Mouse (Mus musculus): ENCODE data around the gene Cdc6. TPM values are rescaled to one million over a fixed set of nuclear protein-coding genes. Genes with fewer than 3 reads are reported as not detected.

The Cdc6 gene
- polyA plus RNA-seq, 1 experiment from 2014 or later, result 12.3 TPM

- Histone ChIP-seq H3K4me1 (replicated peaks; ENCODE audit: insufficient read depth, low read length) (peaks cover 65% of the 10 kb centered on the region), H3K36me3 (ENCODE audit: insufficient read depth, low read length) (peaks cover 7% of the 10 kb centered on the region; the same call in 1 of the 2 replicates), H3K9ac (ENCODE audit: low read depth, low read length) (peak overlapping the region; percentile 35; the same call in 1 of the 2 replicates), H3K27ac (peak overlapping the region; percentile 76), H3K27me3 (ENCODE audit: insufficient read depth, low read length) (no peaks in the 10 kb centered on the region), H3K9me3 (replicated peaks; ENCODE audit: low read length) (no peaks in the 10 kb centered on the region), H3K4me2 (ENCODE audit: low read length) (peak overlapping the region; percentile 43), H3K4me3 (replicated peaks; ENCODE audit: low read depth, low read length) (no peak overlapping the region)
- 23% methylated on average over 17 of the region's 17 CpGs for WGBS
- no peak for ATAC-seq (replicated peaks; ENCODE audit: low FRiP score, low read depth)
- no peak for DNase-seq (ENCODE audit: low spot score)
- TF ChIP-seq CTCF (IDR thresholded peaks at IDR 0.05; ENCODE audit: low read depth), result no peak
Measured at GRCm38 (mm10) chr11:98954801-98955706, 47.5 kb downstream of the Cdc6 start.

DNA sequence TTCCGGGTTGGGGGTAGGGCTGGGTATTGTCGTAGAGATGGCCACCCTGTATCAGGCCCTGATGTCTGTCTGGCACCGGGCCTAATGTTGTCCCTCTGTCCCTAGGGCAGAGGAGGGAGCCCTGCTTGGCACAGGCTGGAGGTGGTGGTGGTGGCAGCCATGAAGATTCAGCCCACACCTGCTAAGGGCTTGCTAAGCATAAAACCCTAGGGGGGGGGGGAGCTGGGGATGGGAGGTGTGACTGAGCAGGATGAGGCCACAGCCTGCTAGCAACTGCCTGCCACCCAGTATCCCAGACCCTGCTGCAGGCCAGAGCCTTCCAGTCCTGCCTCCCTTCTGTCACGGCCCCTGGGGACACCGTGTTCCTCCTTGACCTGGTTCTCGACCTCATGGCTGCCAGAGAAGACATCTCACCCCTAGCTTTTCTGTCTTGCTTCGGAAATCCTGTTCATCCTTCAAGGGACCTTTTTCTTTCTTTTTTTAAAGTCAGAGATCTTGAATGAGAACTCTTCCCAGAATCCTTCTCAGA is 48.2 kb downstream of the Cdc6 start:
- H3K4me2 ChIP-seq (ENCODE audit: low read length), result no peak overlapping the region; the same call in 1 of the 2 replicates
- peak overlapping the region; percentile 76; the same call in 1 of the 2 replicates for H3K27ac ChIP-seq
- no peaks in the 10 kb centered on the region for H3K27me3 ChIP-seq (ENCODE audit: insufficient read depth, low read length)
- WGBS, result 32% methylated on average over 7 of the region's 7 CpGs
- no peak overlapping the region for H3K4me3 ChIP-seq (replicated peaks; ENCODE audit: low read depth, low read length)
- H3K9ac ChIP-seq (ENCODE audit: low read depth, low read length), result no peak overlapping the region
- TF ChIP-seq CTCF (IDR thresholded peaks at IDR 0.05; ENCODE audit: low read depth), result no peak
- H3K4me1 ChIP-seq (replicated peaks; ENCODE audit: insufficient read depth, low read length), result peaks cover 58% of the 10 kb centered on the region
- DNase-seq (ENCODE audit: low spot score) (no peak), ATAC-seq (replicated peaks; ENCODE audit: low FRiP score, low read depth) (no peak)
- peaks cover 1% of the 10 kb centered on the region; the same call in 1 of the 2 replicates for H3K36me3 ChIP-seq (ENCODE audit: insufficient read depth, low read length)
- H3K9me3 ChIP-seq (replicated peaks; ENCODE audit: low read length), result no peaks in the 10 kb centered on the region

DNA sequence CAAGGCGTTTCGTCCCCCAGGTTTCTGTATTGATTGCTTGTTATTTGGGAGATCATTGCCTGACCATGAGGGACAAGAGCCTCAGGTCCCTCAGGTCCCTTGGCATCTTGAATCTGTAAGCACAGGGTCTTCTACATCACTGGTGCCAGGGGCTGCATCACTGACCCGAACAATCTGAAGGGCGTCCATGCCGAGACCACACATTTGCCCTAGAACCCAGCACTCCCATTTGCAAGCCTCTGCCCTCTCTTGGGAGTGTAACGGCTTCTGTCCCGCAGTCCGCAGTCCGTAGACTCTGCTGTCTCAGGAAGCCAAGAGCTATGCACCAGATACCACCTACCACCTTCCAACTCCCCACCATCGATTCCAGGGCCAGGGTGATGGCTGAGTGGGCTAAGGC is 48.7 kb downstream of the Cdc6 start:
- Histone ChIP-seq H3K36me3 (ENCODE audit: insufficient read depth, low read length) (no peaks in the 10 kb centered on the region), H3K27me3 (ENCODE audit: insufficient read depth, low read length) (no peaks in the 10 kb centered on the region), H3K9me3 (replicated peaks; ENCODE audit: low read length) (no peaks in the 10 kb centered on the region), H3K4me1 (replicated peaks; ENCODE audit: insufficient read depth, low read length) (peaks cover 56% of the 10 kb centered on the region), H3K9ac (ENCODE audit: low read depth, low read length) (0 out of 2 replicates have a peak overlapping the region, but pooled peaks have one; percentile 35), H3K4me3 (replicated peaks; ENCODE audit: low read depth, low read length) (no peak overlapping the region), H3K27ac (no peak overlapping the region), H3K4me2 (ENCODE audit: low read length) (no peak overlapping the region)
- no peak for ATAC-seq (replicated peaks; ENCODE audit: low FRiP score, low read depth)
- 68% methylated on average over 10 of the region's 10 CpGs for WGBS
- no peak for DNase-seq (ENCODE audit: low spot score)
- no peak for TF ChIP-seq CTCF (IDR thresholded peaks at IDR 0.05; ENCODE audit: low read depth)

DNA sequence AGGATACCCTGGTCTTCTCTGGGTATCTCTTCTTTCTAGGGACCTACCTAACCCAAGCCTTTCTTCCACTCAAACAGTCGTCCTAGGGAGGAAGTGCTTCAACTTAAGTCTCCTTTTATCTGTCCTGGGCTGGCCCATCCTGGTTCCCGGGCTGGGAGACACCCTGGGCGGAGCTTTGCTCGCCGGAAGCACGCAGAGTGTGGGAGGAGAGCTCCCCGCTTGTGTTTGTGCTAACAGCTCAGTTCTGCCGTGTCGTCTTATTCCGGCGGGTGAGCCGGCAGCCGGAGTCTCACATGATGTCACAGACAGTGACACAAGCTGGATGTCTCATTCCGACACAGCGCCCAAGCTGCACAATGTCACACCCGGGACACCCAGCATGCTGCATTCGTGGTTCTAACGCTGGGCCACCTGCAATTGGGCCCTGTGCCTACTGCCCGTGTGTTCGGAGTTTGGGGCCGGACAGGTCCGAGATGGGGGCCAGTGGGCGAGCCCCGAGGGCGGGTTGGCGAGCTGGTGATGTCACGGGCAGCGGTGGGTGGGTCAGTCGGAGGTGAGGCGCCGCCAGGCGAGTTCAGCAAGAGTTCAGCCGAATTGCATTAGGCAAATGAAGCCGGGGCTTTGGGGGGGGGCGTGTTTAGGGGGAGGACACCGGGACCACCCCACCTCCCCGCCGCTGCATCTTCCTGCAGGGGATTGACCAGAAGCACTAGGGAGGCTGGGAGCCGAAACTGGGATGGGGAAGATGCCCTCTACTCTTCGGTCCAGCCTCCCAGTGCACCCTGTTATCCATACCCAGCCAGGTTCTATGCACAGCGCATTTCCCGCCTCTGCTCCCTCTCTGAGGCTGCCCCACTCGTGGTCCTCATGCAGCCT is 52.1 kb downstream of the Cdc6 start:
- Histone ChIP-seq H3K9ac (ENCODE audit: low read depth, low read length) (peak overlapping the region; percentile 77), H3K4me1 (replicated peaks; ENCODE audit: insufficient read depth, low read length) (peaks cover 52% of the 10 kb centered on the region), H3K27ac (peak overlapping the region; percentile 89), H3K4me3 (replicated peaks; ENCODE audit: low read depth, low read length) (peak overlapping the region; percentile 80), H3K36me3 (ENCODE audit: insufficient read depth, low read length) (no peaks in the 10 kb centered on the region), H3K9me3 (replicated peaks; ENCODE audit: low read length) (no peaks in the 10 kb centered on the region), H3K4me2 (ENCODE audit: low read length) (peak overlapping the region; percentile 100), H3K27me3 (ENCODE audit: insufficient read depth, low read length) (no peaks in the 10 kb centered on the region)
- TF ChIP-seq CTCF (IDR thresholded peaks at IDR 0.05; ENCODE audit: low read depth), result no peak
- under 1% methylated on average over 43 of the region's 43 CpGs for WGBS
- DNase-seq (ENCODE audit: low spot score), result peak; percentile 94
- ATAC-seq (replicated peaks; ENCODE audit: low FRiP score, low read depth), result peak; percentile 29; the same call in 1 of the 2 replicates

- Histone ChIP-seq H3K9me3 (replicated peaks; ENCODE audit: low read length) (no peaks in the 10 kb centered on the region), H3K4me1 (replicated peaks; ENCODE audit: insufficient read depth, low read length) (peaks cover 52% of the 10 kb centered on the region), H3K4me3 (replicated peaks; ENCODE audit: low read depth, low read length) (peak overlapping the region; percentile 80), H3K9ac (ENCODE audit: low read depth, low read length) (peak overlapping the region; percentile 77), H3K36me3 (ENCODE audit: insufficient read depth, low read length) (no peaks in the 10 kb centered on the region), H3K27me3 (ENCODE audit: insufficient read depth, low read length) (no peaks in the 10 kb centered on the region), H3K27ac (peak overlapping the region; percentile 89), H3K4me2 (ENCODE audit: low read length) (peak overlapping the region; percentile 100)
- no peak for ATAC-seq (replicated peaks; ENCODE audit: low FRiP score, low read depth)
- peak; percentile 85 for DNase-seq (ENCODE audit: low spot score)
- no peak; the same call in 1 of the 2 replicates for TF ChIP-seq CTCF (IDR thresholded peaks at IDR 0.05; ENCODE audit: low read depth)
- WGBS, result under 1% methylated on average over 51 of the region's 53 CpGs
Measured at GRCm38 (mm10) chr11:98960313-98960906, 52.8 kb downstream of the Cdc6 start.
